Mouse (Mus musculus): ENCODE data around the gene Adgrl2.

Gene Adgrl2

DNA sequence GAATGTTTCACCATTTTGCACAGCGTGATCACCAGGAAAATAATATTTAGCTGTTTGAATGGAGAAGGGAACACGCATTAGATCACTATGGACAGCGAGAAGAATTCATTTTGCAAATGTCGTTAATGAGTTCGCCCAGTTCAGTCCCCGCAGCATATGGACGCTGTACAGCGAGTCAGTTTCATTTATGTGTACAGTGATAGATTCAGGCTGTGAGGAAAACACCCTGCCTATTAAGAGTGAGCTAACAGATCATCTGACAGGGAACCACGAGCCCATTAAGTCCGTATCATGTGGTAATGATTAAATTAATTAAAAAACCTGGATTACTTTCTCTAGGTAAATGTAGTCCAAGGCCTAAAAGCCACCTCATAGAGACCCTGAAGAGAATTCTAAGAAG lies 161.8 kb downstream of the Adgrl2 start:
- in situ Hi-C loops (cut with MboI, MseI) = no loop called here

GRCm38 (mm10) chr3:148823551-148823950 lies 166.8 kb downstream of the Adgrl2 start:
- in situ Hi-C loops (cut with MboI, MseI) = no loop called here

DNA sequence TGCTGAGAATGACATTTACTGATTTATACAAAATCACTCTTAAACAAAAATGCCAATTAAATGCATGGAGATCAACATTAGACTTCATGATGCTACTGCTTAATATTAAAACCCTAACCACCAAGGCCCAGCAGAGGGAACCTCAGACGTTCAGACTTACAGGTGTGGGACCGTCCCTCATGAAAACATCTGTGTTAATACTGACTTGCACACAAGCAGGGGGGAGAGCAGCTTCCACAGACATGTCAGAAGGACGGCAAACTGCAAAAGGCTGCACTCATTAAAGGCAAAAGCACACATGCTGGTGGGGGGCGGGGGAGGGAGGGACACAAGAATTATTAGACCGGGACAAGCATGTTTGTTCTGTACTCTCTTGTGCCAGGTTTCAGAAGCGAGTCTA lies 168.7 kb downstream of the Adgrl2 start:
- in situ Hi-C loops (cut with MboI, MseI) = no loop called here

DNA sequence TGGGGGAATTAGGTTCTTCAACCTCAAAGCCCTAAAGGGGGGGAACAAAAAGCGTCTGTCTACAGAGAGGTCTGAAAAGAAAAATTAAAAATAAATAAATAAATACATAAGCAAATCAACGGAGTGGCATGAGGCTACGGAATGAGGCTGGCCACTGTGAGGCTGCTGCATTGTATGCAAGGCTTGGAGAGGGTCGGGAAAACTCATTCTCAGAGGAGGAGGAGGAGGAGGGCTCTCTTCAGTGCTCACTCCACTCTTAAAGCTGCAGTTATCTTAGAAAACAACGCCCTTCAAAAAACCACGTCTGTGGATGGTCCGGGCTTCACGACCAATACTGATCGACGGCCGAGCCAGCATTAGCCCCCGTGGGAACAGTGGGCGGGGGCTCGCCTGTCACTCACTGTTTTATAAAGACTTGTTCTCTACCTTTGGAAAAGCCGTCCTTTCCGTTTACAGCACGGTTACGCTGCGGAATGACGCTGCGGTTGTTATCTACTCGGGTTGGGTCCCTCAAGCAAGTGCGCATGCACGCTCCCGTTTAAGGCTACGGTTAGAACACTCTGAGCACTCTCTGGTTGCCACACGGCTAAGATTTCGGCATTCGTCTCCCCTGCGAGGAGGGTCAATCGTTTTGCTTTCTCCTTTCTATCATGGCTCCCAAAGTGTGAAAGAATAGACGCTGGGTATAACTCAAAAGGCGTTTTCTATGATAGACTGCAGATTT lies 170.9 kb downstream of the Adgrl2 start:
- in situ Hi-C loops (cut with MboI, MseI) = no loop called here

GRCm38 (mm10) chr3:148818414-148819105 lies 171.8 kb downstream of the Adgrl2 start:
- in situ Hi-C loops (cut with MboI, MseI) = no loop called here

GRCm38 (mm10) chr3:148817491-148817890 lies 172.9 kb downstream of the Adgrl2 start:
- in situ Hi-C loops (cut with MboI, MseI) = no loop called here

GRCm38 (mm10) chr3:148813121-148813520 lies 177.2 kb downstream of the Adgrl2 start:
- in situ Hi-C loops (cut with MboI, MseI) = no loop called here

GRCm38 (mm10) chr3:148812059-148812458 lies 178.3 kb downstream of the Adgrl2 start:
- in situ Hi-C loops (cut with MboI, MseI) = no loop called here

DNA sequence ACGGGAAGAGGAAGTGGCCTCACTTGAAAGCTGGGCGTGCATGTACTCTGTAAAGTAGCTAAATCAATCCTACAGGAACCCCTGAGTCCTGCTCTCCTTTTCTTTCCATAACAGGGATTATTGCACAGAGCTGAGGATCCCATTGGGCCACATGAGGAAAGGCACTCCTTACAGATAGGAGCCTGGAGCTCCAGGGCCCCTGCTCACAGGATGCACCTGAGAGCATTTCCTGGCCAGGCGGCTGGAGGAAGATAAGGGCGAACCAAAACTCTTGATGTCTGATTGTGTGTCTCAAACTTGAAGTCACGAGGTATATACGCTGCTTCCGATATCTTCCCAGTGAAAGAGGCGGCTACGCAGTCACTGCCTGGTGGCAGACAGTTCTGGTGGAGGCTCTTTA lies 183.4 kb downstream of the Adgrl2 start:
- in situ Hi-C loops (cut with MboI, MseI) = no loop called here

DNA sequence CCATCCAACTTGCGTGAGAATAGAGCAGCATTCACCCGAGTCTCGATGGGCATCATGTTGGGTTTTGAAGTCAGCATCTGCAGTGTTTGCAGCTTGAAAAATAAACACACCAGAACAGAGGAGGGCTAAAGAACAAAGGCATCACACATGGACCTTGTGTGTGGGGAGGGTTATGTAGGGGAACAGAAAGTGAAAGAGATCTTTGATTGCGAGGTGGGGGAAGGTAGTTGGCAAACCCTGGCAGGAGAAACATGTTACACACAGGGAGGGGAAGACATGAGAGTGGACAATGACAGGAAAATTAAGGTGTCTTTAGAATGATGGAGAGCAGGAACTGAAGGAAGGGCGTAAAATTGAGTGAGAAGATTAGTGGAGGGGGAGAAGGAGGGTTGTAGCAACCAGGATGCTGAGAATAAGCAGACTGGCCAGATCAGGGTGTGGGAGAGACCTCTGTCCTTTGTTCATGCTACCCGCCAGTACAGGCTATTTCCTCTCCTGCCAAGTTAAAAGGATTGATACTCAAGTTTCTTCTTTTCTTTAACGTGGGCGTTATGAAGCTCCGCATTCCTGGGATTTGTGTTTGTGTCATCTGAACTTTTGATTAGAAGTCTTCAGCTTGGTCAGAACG lies 197.0 kb downstream of the Adgrl2 start:
- in situ Hi-C loops (cut with MboI, MseI) = no loop called here

GRCm38 (mm10) chr3:148770310-148770709 lies 220.0 kb downstream of the Adgrl2 start:
- in situ Hi-C loops (cut with MboI, MseI) = no loop called here

Measured in T-helper 17 cell (primary cell).